Mouse (Mus musculus) left cerebral cortex, adult 8-10 months (tissue): ENCODE results near the gene Usf2. TPM values are rescaled to one million over a fixed set of nuclear protein-coding genes. Genes with fewer than 3 reads are reported as not detected.

Source experiments
- DNase-seq, 2 experiments: peaks; one replicate each; pipeline ENCODE4 v3.0.0; 2022; ENCODE audit warnings: low spot score in 2 of 2
- total RNA-seq, 4 experiments: library from RNA; stranded (reverse); gene quantifications; 2 replicates each; pipeline ENCODE4 v1.2.4; 2022

The Usf2 gene
- total RNA-seq, 4 experiments from 2014 or later = 114 to 125 (median 120) TPM

DNA sequence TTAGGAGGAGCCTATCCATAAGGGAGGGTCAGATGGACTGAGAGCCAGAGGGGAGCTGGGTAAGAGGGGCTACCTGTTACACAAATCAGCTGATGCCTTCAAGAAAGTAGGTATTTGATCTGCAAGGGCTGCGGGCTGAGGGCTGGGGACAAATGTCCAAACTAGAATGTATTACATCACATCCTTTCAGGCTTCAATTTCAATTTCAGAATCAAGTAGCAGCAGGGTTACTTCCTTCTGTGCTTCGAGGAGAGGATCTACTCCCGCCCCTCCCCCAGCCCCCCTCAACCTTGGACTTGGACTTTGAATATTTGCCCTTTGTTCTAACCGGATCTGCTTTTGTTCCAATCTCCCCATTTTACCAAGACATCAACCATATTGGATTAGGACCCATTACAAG lies 39.4 kb downstream of the Usf2 start:
- no peak for DNase-seq

DNA sequence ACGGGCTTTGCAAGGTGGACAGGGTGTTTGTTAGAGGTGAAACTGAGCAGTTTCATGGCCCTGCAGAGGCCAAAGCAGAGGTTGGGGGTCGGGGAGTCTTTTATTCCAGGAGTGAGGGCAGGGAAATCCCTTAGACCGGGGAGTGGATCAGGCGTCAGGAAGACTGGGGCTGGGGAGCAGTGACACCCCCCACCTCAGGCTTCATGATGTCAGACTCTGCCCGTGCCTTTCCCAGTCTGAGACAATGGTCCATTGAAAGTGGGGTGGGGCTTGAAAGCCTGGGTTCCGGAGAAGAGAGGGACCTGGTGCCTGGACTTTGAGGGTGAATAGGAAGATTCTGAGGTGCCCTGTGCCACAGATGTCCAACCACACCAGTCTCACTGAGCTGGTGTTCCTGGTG lies 39.9 kb downstream of the Usf2 start:
- peak in 1 of 2 experiments; percentile 32 for DNase-seq

DNA sequence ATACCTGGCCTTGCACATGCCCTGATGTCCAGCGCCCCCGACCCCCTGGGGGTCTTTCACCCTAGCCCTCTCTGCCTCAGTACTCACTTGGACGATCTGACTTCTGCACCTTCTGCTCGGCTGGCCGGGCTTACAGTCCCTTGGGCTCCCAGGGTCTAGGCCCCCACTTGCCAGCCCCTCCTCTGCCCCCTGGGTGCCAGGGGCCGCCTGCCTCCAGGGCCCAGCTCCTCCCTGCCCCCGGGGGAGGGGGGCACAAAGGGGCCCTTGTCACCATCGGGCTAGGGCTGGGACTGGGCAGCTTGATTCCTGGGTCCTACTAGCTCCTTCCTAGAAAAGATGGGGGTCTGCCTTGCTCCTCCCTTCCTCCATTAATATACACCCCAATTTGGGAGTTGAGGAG lies 41.9 kb downstream of the Usf2 start, which contains the start of gene Mag:
Gene Mag (minus strand): TSS at position 142 of the 400 bp plus-strand sequence.
- DNase-seq = peak in 1 of 2 experiments; percentile 55

DNA sequence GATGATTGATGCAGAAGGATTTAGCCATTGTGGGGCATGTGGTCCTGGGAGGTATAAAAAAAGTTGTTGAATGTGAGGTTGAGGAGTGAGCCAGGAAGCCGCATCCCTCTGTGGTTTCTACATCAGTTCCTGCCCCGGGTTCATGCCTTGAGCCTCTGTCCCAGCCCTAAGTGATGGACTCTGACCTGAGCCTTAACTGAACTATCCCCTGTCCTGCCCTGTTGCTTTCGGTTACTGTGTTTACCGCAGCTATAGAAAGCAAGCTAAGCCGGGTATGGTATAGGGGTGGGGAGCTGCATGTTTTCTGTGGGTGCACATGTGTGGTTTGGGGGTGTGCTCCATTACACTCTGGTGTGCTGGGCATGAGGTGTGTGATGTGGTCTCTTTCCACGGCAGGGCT lies 46.8 kb downstream of the Usf2 start:
- DNase-seq = no peak

DNA sequence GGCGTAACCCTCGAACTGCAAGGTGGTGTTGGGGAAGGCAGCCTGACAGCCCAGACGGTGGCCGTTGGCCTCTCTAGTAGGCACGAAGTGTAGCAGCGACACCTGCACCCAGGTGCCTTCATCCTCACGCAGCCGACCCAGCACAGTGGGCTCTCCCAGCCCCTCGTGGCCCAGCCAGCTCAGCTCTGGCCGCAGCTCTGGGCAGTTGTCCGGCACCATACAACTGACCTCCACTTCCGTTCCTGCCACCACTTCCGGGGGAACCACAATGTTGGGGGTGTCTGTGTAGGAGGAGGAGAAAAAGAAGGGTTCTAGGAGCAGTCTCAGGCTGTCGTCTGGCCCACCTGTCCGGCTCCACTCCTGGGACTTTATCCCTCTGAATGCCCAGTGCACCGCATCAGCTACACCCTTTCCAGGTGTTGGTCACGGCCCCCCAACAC lies 47.6 kb downstream of the Usf2 start:
- no peak for DNase-seq

DNA sequence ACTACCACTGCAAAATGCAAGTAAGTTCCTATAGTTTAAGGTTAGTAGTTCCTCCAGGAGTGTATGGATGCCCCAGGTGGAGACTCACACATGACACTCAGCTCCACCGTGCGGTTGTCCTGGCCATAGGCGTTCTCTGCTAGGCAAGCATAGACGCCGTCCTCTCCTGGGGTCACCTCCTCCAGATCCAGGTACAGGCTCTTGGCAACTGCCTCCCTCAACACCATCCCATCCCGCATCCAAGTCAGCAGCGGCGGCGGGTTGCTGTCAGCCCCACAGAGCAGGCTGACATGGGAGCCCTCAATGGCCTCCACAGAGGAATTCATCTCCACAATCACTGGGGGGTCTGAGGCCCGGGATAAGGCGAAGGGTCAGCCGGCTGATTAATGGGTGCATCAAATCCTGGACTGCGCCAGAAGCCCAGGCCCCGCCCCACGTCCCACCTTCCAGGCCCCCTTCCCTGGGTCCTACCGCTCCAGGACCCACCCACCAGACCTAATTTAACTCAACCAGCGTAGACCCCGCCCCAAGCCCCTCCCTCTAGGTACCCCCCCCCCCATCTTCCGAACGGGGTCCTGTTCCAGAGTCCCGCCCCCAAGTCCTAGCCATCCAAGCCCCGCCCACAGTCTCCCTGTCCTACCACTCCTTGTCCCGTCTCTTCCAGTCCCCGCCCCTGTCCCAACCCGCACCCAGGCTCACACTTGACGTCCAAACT lies 48.2 kb downstream of the Usf2 start:
- DNase-seq = no peak

DNA sequence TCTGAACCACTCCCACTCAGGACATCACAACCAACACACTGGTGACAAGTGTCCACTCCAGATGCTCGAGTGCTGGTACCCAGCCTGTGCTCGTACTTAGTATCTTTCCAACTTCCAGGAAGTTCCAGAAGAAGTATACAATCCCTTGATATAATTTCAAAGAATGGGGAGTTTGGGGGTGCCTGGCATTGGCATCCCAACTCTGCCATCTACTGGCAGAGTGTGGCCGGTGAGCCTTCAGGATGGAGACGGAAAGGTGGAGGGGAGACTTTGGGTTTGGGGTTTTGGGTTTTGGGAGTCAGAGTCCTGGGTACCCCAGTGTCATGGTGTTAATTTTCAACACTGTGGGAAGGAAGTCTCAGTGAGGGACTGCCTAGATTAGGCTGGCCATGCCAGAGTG lies 52.6 kb downstream of the Usf2 start:
- DNase-seq = no peak

Other genes starting within 250 kb of the Usf2 start
- 1 to 10 TPM in 3 of 4 experiments, under 1 TPM in 1; 0.57 to 2.0 (median 1.6) TPM for gene Atp4a, start 244.6 kb downstream of the Usf2 start, total RNA-seq
- gene Tmem147, start 227.3 kb downstream of the Usf2 start, total RNA-seq = 100 to 1,000 TPM; 113 to 127 (median 115) TPM
- gene Gapdhs, start 213.1 kb downstream of the Usf2 start, total RNA-seq = not detected
- gene Sbsn, start 205.3 kb downstream of the Usf2 start, total RNA-seq = 10 to 100 TPM; 12.0 to 17.3 (median 13.7) TPM
- gene Dmkn, start 193.0 kb downstream of the Usf2 start, total RNA-seq = 1 to 10 TPM; 4.1 to 5.2 (median 4.7) TPM
- gene Krtdap, start 168.9 kb downstream of the Usf2 start, total RNA-seq = not detected
- gene Ffar2, start 133.0 kb downstream of the Usf2 start, total RNA-seq = not detected
- not detected for gene Ffar3, start 100.6 kb downstream of the Usf2 start, total RNA-seq
- gene Ffar1, start 95.2 kb downstream of the Usf2 start, total RNA-seq = not detected
- gene Cd22, start 76.5 kb downstream of the Usf2 start, total RNA-seq = 1 to 10 TPM in 1 of 4 experiments, under 1 TPM in 2, not detected in 1; 0.24 to 1.8 (median 0.37) TPM
- gene Mag, start 41.9 kb downstream of the Usf2 start, total RNA-seq = 100 to 1,000 TPM; 200 to 254 (median 210) TPM
- gene Hamp2, start 32.1 kb downstream of the Usf2 start, total RNA-seq = not detected
- gene Hamp, start 12.8 kb downstream of the Usf2 start, total RNA-seq = 1 to 10 TPM in 1 of 4 experiments, not detected in 3; 1.1 TPM
- 1 to 10 TPM; 5.2 to 6.6 (median 6.1) TPM for gene Lsr, start 16.7 kb upstream of the Usf2 start, total RNA-seq
- under 1 TPM in 2 of 4 experiments, not detected in 2; 0.18 to 0.30 TPM for gene Fam187b, start 17.0 kb upstream of the Usf2 start, total RNA-seq
- gene Fxyd5, start 85.7 kb upstream of the Usf2 start, total RNA-seq = 10 to 100 TPM; 25.8 to 33.5 (median 30.0) TPM
- gene Fxyd7, start 94.7 kb upstream of the Usf2 start, total RNA-seq = 100 to 1,000 TPM; 162 to 173 (median 169) TPM
- 100 to 1,000 TPM in 2 of 4 experiments, 10 to 100 TPM in 2; 57.6 to 144 (median 110) TPM for gene Fxyd1, start 100.4 kb upstream of the Usf2 start, total RNA-seq
- 10 to 100 TPM; 35.0 to 50.6 (median 40.8) TPM for gene Lgi4, start 102.5 kb upstream of the Usf2 start, total RNA-seq
- gene Fxyd3, start 119.9 kb upstream of the Usf2 start, total RNA-seq = 1 to 10 TPM in 3 of 4 experiments, under 1 TPM in 1; 0.75 to 2.1 (median 1.2) TPM
- 1 to 10 TPM; 2.0 to 4.4 (median 3.5) TPM for gene Hpn, start 158.5 kb upstream of the Usf2 start, total RNA-seq
- gene Scn1b, start 170.2 kb upstream of the Usf2 start, total RNA-seq = 100 to 1,000 TPM; 652 to 704 (median 680) TPM
- 100 to 1,000 TPM; 103 to 108 (median 105) TPM for gene Gramd1a, start 199.1 kb upstream of the Usf2 start, total RNA-seq